Mouse (Mus musculus): ENCODE data around the gene Hcrt.

DNA sequence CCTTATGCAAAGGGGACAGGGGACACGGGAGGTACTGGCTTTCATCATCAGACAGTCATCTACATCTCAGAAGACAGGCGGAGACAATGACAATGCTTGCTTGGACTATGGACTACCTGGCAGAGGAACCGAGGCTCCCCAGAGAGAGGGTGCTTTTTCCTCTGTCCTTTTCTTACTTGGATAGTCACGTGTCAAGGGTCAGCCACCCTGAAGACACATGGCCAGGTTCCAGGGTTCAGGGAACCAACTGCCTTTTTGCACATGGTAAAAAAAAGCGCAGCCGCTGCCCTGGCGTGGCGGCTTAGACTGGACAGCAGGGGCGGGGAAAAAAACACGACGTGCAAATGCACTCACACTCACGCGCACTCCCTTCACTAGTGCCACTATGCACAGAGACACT is 19.8 kb upstream of the Hcrt start:
- TF ChIP-seq POLR2A (IDR thresholded peaks at IDR 0.05; ENCODE audit: control insufficient read depth, low read depth, low read length), result no peak
- no peak for TF ChIP-seq CTCF (IDR thresholded peaks at IDR 0.05; ENCODE audit: control insufficient read depth, insufficient read depth, insufficient replicate concordance, low read depth, low read length)

Measured in testis, adult 2 months (tissue).